Mouse (Mus musculus) testis, postnatal 10 days (tissue): ENCODE data around the gene Herpud2.

Experiments used
- DNase-seq: peaks from one replicate; pipeline ENCODE4 v3.0.0; 2021; ENCODE audit warnings: low spot score

Herpud2 gene

GRCm38 (mm10) chr9:25151611-25152241 is at the start of gene Herpud2:
Gene Herpud2 (minus strand): TSS chr9:25151820.
- peak; percentile 93 for DNase-seq

GRCm38 (mm10) chr9:25200987-25201386 is 49.4 kb upstream of the Herpud2 start:
- DNase-seq: no peak

GRCm38 (mm10) chr9:25200148-25200547 is 48.5 kb upstream of the Herpud2 start:
- DNase-seq: no peak

- DNase-seq: no peak
Measured at GRCm38 (mm10) chr9:25196746-25197145, 45.1 kb upstream of the Herpud2 start.

- DNase-seq: no peak
Measured at GRCm38 (mm10) chr9:25191612-25192011, 40.0 kb upstream of the Herpud2 start.

GRCm38 (mm10) chr9:25186501-25186900 is 34.9 kb upstream of the Herpud2 start:
- DNase-seq: no peak

GRCm38 (mm10) chr9:25185854-25186253 is 34.2 kb upstream of the Herpud2 start:
- DNase-seq: no peak

- DNase-seq: no peak
Measured at GRCm38 (mm10) chr9:25184606-25185005, 33.0 kb upstream of the Herpud2 start.

- DNase-seq: no peak
Measured at GRCm38 (mm10) chr9:25178066-25178465, 26.4 kb upstream of the Herpud2 start.

GRCm38 (mm10) chr9:25177201-25177600 is 25.6 kb upstream of the Herpud2 start:
- no peak for DNase-seq

- DNase-seq: no peak
Measured at GRCm38 (mm10) chr9:25176562-25176961, 24.9 kb upstream of the Herpud2 start.

GRCm38 (mm10) chr9:25175978-25176377 is 24.4 kb upstream of the Herpud2 start:
- DNase-seq: no peak

- DNase-seq: peak; percentile 50
Measured at GRCm38 (mm10) chr9:25175039-25175442, 23.4 kb upstream of the Herpud2 start.

GRCm38 (mm10) chr9:25174614-25175013 is 23.0 kb upstream of the Herpud2 start:
- no peak for DNase-seq

- DNase-seq: no peak
Measured at GRCm38 (mm10) chr9:25173171-25173570, 21.6 kb upstream of the Herpud2 start.

- no peak for DNase-seq
Measured at GRCm38 (mm10) chr9:25169626-25170025, 18.0 kb upstream of the Herpud2 start.

- peak; percentile 80 for DNase-seq
Measured at GRCm38 (mm10) chr9:25167458-25168084, 16.0 kb upstream of the Herpud2 start.

- no peak for DNase-seq
Measured at GRCm38 (mm10) chr9:25158218-25158617, 6.6 kb upstream of the Herpud2 start.

GRCm38 (mm10) chr9:25156377-25156776 is 4.8 kb upstream of the Herpud2 start:
- no peak for DNase-seq

GRCm38 (mm10) chr9:25153066-25153465 is 1.4 kb upstream of the Herpud2 start:
- DNase-seq: no peak

- DNase-seq: no peak
Measured at GRCm38 (mm10) chr9:25152457-25152856, 837 bp upstream of the Herpud2 start.

GRCm38 (mm10) chr9:25150791-25151610 is 619 bp downstream of the Herpud2 start:
- DNase-seq: peak; percentile 84

GRCm38 (mm10) chr9:25148767-25149166 is 2.9 kb downstream of the Herpud2 start:
- DNase-seq: no peak
